ENCODE assay signal across 10 mouse cellular contexts in genomic region chr6:94680760-94681445, GRCm38 (mm10). TPM values are rescaled to one million over a fixed set of nuclear protein-coding genes. Genes with fewer than 3 reads are reported as not detected.
DNase-seq lines count a peak whose midpoint lies in the region; ATAC-seq lines count a peak whose summit lies in the region.
"Had no signal": no experiment of that assay in that cellular context is flagged by ENCODE, and none has a peak within 500 bp of the region (broad histone marks: within the 10 kb centered on the region; RNA-seq: fewer than 3 reads in every experiment).

No protein-coding gene starts in this region.

- 48% methylated on average over 5 of the region's 5 CpGs for WGBS in kidney, embryonic 14.5 days
- WGBS in intestine, embryonic 15.5 days: 37% methylated on average over 5 of the region's 5 CpGs

- H3K9ac ChIP-seq in kidney, embryonic 14.5 days (ENCODE audit: low read depth, low read length): no peak overlapping the region
- no peak overlapping the region for H3K9ac ChIP-seq in intestine, embryonic 15.5 days

- H3K4me1 ChIP-seq in kidney, embryonic 14.5 days (ENCODE audit: control insufficient read depth, insufficient read depth, low read length): peaks cover 37% of the 10 kb centered on the region
- H3K4me1 ChIP-seq in intestine, embryonic 15.5 days (replicated peaks): peaks cover 76% of the 10 kb centered on the region

- no peaks in the 10 kb centered on the region for H3K36me3 ChIP-seq in kidney, embryonic 14.5 days (ENCODE audit: control insufficient read depth, insufficient read depth, low read length)
- no peaks in the 10 kb centered on the region for H3K36me3 ChIP-seq in intestine, embryonic 15.5 days

- H3K9me3 ChIP-seq in kidney, embryonic 14.5 days (ENCODE audit: control insufficient read depth, low read length): no peaks in the 10 kb centered on the region
- no peaks in the 10 kb centered on the region for H3K9me3 ChIP-seq in intestine, embryonic 15.5 days

- no peak overlapping the region for H3K27ac ChIP-seq in kidney, embryonic 14.5 days (ENCODE audit: low read depth, low read length)
- H3K27ac ChIP-seq in intestine, embryonic 15.5 days: no peak overlapping the region; the same call in 1 of the 2 replicates

- H3K4me2 ChIP-seq in kidney, embryonic 14.5 days (replicated peaks; ENCODE audit: low read depth, low read length): no peak overlapping the region
- 0 out of 2 replicates have a peak overlapping the region, but pooled peaks have one; percentile 5 for H3K4me2 ChIP-seq in intestine, embryonic 15.5 days (replicated peaks)
- H3K4me2 ChIP-seq: heart, embryonic 11.5 days had no signal

- H3K4me3 ChIP-seq in kidney, embryonic 14.5 days (ENCODE audit: low read length): no peak overlapping the region
- H3K4me3 ChIP-seq in intestine, embryonic 15.5 days (replicated peaks): no peak overlapping the region

- DNase-seq in kidney, adult 9 months: peak; percentile 69
- DNase-seq in 3134 (ENCODE audit: extremely low read depth, insufficient read length, low spot score): peak; percentile 64
- DNase-seq in urinary bladder, adult 2 months (ENCODE audit: low spot score): no peak
- no peak for DNase-seq in heart, adult 8-10 months (ENCODE audit: low spot score)
- no peak for DNase-seq in heart, adult 9 months (ENCODE audit: low spot score in 2 of 2)
- DNase-seq: right cerebral cortex, postnatal 14 days had no signal

- ATAC-seq in kidney, embryonic 14.5 days (ENCODE audit: low FRiP score, low TSS enrichment): no peak
- peak; percentile 23 for ATAC-seq in CD4-positive, CD25-positive, alpha-beta regulatory T cell, adult 4 months
- ATAC-seq in intestine, embryonic 15.5 days: 0 out of 2 replicates have a peak, but pooled peaks have one; percentile 14

- H3K27me3 ChIP-seq in kidney, embryonic 14.5 days (ENCODE audit: control insufficient read depth, insufficient read depth, low read length): 0 out of 2 replicates have a peak, but pooled peaks cover 4% of the 10 kb centered on the region
- no peaks in the 10 kb centered on the region for H3K27me3 ChIP-seq in intestine, embryonic 15.5 days (replicated peaks)

RNA-seq across cellular contexts. Expression of gene Lrig1, which starts 19.1 kb away (rescaled TPM):
- 10.4 and 11.0 TPM in 2 replicates for polyA plus RNA-seq in kidney, embryonic 14.5 days (2014; fragmentation: Nextera tagmentation; extraction: Ambion mirVana)
- polyA plus RNA-seq in CD4-positive, CD25-positive, alpha-beta regulatory T cell, adult 4 months (2017; shearing (Covaris generic)): 10 to 100 TPM; 30.8 to 38.6 TPM
- 17.1 and 19.5 TPM in 2 replicates for polyA plus RNA-seq in intestine, embryonic 15.5 days (2015; fragmentation: Nextera tagmentation; extraction: Ambion mirVana)
- 10.8 and 13.8 TPM in 2 replicates for polyA plus RNA-seq in urinary bladder, adult 2 months (2012; rRNA removed)
- 10 to 100 TPM; 27.0 to 36.3 (median 32.2) TPM for total RNA-seq in heart, adult 8-10 months (2022)

Comparison
In these comparisons a context has a peak if more than half of its experiments do, and no peak if none do; other contexts are left out.
1. DNase-seq: peak in kidney, adult 9 months (single experiment) and 3134 (single experiment); none in urinary bladder, adult 2 months (single experiment), heart, adult 8-10 months (single experiment) and heart, adult 9 months (0 of 2).